Mouse (Mus musculus) liver, embryonic 14.5 days (tissue): ENCODE measurements around the gene Agbl4. TPM values are rescaled to one million over a fixed set of nuclear protein-coding genes. Genes with fewer than 3 reads are reported as not detected.

Experiments
- ATAC-seq: fragments of 200-750 bp; cut with Nextera tagmentation; 2 replicates; pipeline ENCODE4 v1.8.0; 2017; ENCODE audit warnings: moderate number of reproducible peaks, mild to moderate bottlenecking, moderate library complexity; ENCODE audit not compliant: insufficient read depth
- DNase-seq, 3 experiments: peaks; one replicate each; pipeline ENCODE4 v3.0.0-alpha.2; 2012 to 2013; ENCODE audit warnings: low read depth in 3 of 3, low spot score in 3 of 3
- H3K27ac ChIP-seq: fragments of 300-500 bp; sonication (generic); 2 replicates; pipeline ENCODE4 v1.5.1; 2014; ENCODE audit warnings: moderate library complexity, mild to moderate bottlenecking, control low read depth, inconsistent platforms
- H3K27me3 ChIP-seq: fragments of 300-500 bp; sonication (generic); 2 replicates; pipeline ENCODE4 v1.6.1; 2014; ENCODE audit warnings: mild to moderate bottlenecking, low read length, moderate library complexity; ENCODE audit not compliant: control insufficient read depth, insufficient read depth
- H3K36me3 ChIP-seq: fragments of 300-500 bp; sonication (generic); replicated peaks from 2 replicates; pipeline ENCODE4 v1.6.1; 2014; ENCODE audit warnings: low read depth; ENCODE audit not compliant: control insufficient read depth, insufficient read depth
- H3K4me1 ChIP-seq, 2 experiments: fragments of 200-500 bp in 1 of 2; fragments of 300-500 bp in 1 of 2; sonication (generic) in 1 of 2; replicated peaks; 2 replicates each; pipeline ENCODE4 v1.6.1; 2012 to 2014; ENCODE audit warnings: antibody characterized with exemption in 1 of 2, inconsistent platforms in 1 of 2, low read length in 1 of 2; ENCODE audit not compliant: control insufficient read depth in 2 of 2, insufficient read depth in 2 of 2
- H3K4me2 ChIP-seq: fragments of 300-500 bp; sonication (generic); 2 replicates; pipeline ENCODE4 v1.6.1; 2014; ENCODE audit warnings: low read depth, mild to moderate bottlenecking, control low read depth, moderate library complexity
- H3K4me3 ChIP-seq, 2 experiments: fragments of 200-500 bp in 1 of 2; fragments of 300-500 bp in 1 of 2; sonication (generic) in 1 of 2; 2 replicates each; pipeline ENCODE4 v1.5.1; 2012 to 2014; ENCODE audit warnings: low read depth in 2 of 2, low read length in 2 of 2, mild to moderate bottlenecking in 2 of 2, control low read depth in 1 of 2, inconsistent platforms in 1 of 2, moderate library complexity in 1 of 2; ENCODE audit not compliant: insufficient read depth in 1 of 2
- H3K9ac ChIP-seq: fragments of 300-500 bp; sonication (generic); replicated peaks from 2 replicates; pipeline ENCODE4 v1.6.1; 2014; ENCODE audit warnings: mild to moderate bottlenecking, control low read depth, moderate library complexity
- H3K9me3 ChIP-seq: fragments of 300-500 bp; sonication (generic); 2 replicates; pipeline ENCODE4 v1.6.1; 2016; ENCODE audit warnings: low read length, mixed read lengths; ENCODE audit not compliant: control insufficient read depth
- CTCF ChIP-seq: IDR thresholded peaks from 2 replicates; pipeline ENCODE4 v1.5.1; 2016; ENCODE audit warnings: antibody characterized with exemption, low read depth, control low read depth
- EP300 ChIP-seq: IDR thresholded peaks from 2 replicates; pipeline ENCODE4 v1.6.1; 2016; ENCODE audit warnings: antibody characterized with exemption, low read depth
- WGBS: fragments of 180-500 bp; shearing (Covaris S2); extraction: QIAGEN DNeasy Blood & Tissue Kit; methylation state at CpG from one replicate; pipeline ENCODE4 v1.1.7; 2014; ENCODE audit not compliant: insufficient replicate concordance; 5-methylcytosine and 5-hydroxymethylcytosine counted together
- polyA plus RNA-seq, 2 experiments: library from polyadenylated mRNA; depleted of rRNA in 1 of 2; stranded (reverse) in 1 of 2; unstranded in 1 of 2; fragments of >200 nt; fragmentation: Nextera tagmentation in 1 of 2; extraction: Ambion mirVana in 1 of 2; gene quantifications; 2 replicates each; pipeline versions ENCODE4 v1.2.1 to v1.2.3; 2012 to 2014

Agbl4 gene
- polyA plus RNA-seq, 2 experiments: not detected

DNA sequence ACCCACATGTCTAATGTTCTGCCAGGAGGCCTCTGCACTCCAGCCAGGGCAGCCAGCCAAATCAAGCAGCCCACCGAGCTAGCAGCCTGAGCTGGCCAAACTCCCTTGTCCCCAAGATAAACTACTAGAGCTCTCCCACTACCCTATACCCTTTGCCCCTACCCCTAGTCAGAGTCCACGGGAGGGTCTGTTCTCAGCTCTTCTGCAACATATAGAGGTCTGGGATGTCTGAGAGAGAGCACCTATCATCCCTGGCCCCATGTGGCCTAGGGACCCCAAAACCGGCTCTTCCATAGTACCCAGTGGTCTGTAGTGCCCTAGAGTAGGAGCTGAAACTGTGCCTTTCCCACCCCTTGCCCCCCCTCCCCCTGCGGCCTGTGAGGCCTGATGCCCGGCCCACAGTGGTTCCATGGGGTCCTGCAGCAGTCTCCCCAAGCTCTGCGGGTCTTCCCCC is 677.3 kb downstream of the Agbl4 start:
- Histone ChIP-seq H3K4me2 (no peak overlapping the region), H3K27ac (no peak overlapping the region), H3K9ac (no peak overlapping the region), H3K27me3 (no peaks in the 10 kb centered on the region), H3K4me3 (no peak overlapping the region), H3K4me1 (no peaks in the 10 kb centered on the region), H3K9me3 (no peaks in the 10 kb centered on the region), H3K36me3 (no peaks in the 10 kb centered on the region)
- DNase-seq (no peak), ATAC-seq (no peak)
- no peak for TF ChIP-seq EP300
- no peak for TF ChIP-seq CTCF
- 60% methylated on average over 6 of the region's 6 CpGs for WGBS

- Histone ChIP-seq H3K27ac (no peak overlapping the region), H3K9me3 (no peaks in the 10 kb centered on the region), H3K27me3 (no peaks in the 10 kb centered on the region), H3K4me3 (no peak overlapping the region), H3K4me1 (no peaks in the 10 kb centered on the region), H3K9ac (no peak overlapping the region), H3K36me3 (no peaks in the 10 kb centered on the region), H3K4me2 (no peak overlapping the region)
- TF ChIP-seq CTCF: no peak
- TF ChIP-seq EP300: no peak
- DNase-seq: no peak
- ATAC-seq: no peak
- WGBS: 52% methylated on average over 3 of the region's 3 CpGs
These were observed 680.3 kb downstream of the Agbl4 start for GRCm38 (mm10) chr4:111077810-111078209.

DNA sequence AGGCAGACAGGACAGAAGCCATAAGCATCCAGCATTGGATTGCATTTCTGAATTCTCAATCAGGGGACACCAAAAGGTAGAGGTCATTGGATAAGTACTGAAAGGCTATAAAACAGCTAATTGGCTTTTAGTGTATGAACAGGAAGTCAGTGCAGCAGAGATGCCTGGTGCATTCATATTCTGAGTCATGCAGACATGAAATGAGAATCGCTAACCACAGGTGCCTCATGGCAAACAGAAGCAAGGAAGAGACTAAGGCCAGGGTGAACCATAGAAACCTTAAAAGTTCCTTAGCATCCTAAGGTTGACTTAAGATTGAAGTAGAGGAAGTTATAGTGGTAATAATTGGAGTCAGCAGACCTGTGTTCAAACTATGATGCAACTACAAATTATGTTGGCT is 687.9 kb downstream of the Agbl4 start:
- 63% methylated on average over 1 of the region's 1 CpGs for WGBS
- no peak for ATAC-seq
- no peak for DNase-seq

DNA sequence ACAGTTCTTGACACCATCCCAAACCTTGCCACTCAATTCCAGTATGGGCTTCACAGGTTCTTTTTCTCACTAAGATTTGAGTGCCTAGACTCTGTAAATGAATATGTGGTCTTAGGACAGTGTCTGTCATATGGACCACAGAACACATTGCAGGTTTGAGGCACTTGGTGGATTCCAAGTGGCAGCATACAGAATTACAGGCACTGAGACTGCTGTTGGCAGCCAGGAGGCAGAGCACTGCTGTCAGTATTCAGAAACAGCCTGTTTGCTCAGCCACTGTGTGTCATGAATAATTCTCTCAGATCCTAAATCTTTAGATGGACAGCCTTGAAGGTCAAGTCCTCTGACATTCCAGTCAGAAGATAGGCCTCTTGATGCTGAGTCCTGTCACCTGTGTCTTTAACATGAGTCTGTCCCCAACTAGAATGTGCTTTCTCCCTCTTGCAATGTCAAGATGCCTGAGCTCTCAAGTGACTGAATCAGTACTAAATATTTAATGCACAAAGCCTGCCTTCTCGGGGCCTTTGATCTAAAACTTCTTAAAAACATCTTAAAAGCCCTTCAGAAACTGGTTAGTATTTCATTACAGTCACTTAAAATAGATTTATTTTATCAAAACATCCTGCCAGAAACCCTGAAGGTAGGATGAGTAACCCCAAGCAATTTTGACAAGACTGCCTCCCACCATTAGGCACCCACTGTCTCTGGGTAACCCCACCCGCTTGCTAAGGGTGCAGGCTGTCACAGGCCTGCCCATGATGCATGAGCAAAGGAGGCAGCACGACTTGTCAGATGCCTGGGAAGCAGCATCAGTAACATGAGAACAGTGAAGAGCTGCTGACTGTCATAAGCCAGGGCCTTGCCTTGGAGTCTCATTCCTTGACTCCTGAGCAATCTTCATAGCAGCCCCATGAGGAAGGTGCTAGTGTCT is 739.0 kb downstream of the Agbl4 start:
- H3K27me3 ChIP-seq: no peaks in the 10 kb centered on the region
- ATAC-seq: no peak
- DNase-seq: no peak
- H3K4me1 ChIP-seq: no peaks in the 10 kb centered on the region
- H3K9ac ChIP-seq: no peak overlapping the region
- no peak overlapping the region for H3K4me2 ChIP-seq
- WGBS: 52% methylated on average over 3 of the region's 3 CpGs
- H3K27ac ChIP-seq: no peak overlapping the region
- H3K9me3 ChIP-seq: no peaks in the 10 kb centered on the region
- no peaks in the 10 kb centered on the region for H3K36me3 ChIP-seq
- TF ChIP-seq EP300: no peak
- TF ChIP-seq CTCF: no peak
- H3K4me3 ChIP-seq: no peak overlapping the region

More for the DNA sequence above, 687.9 kb downstream of the Agbl4 start:
- Histone ChIP-seq H3K27me3 (no peaks in the 10 kb centered on the region), H3K4me1 (no peaks in the 10 kb centered on the region), H3K9ac (no peak overlapping the region), H3K36me3 (no peaks in the 10 kb centered on the region), H3K4me3 (no peak overlapping the region), H3K9me3 (no peaks in the 10 kb centered on the region), H3K4me2 (no peak overlapping the region), H3K27ac (no peak overlapping the region)
- TF ChIP-seq CTCF (no peak), EP300 (no peak)

DNA sequence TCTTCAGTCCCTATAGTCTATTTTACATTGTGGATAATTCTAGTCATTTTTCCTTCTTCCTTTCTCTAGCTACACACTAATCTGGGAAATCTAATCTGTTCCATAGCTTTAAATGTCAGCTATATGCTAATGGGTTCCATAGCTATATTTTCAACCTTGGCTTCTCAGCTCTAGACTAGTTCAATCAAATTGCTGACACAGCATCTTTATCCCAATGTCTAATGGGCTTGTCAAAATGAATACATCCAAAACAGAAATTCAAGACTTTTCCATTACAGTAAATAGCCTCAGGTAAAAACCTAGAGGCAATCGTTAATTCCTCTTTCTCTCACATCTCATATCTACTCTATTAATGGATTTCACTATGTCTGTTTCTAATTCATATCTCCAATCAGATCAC is 750.3 kb downstream of the Agbl4 start:
- Histone ChIP-seq H3K36me3 (no peaks in the 10 kb centered on the region), H3K4me3 (no peak overlapping the region), H3K27ac (no peak overlapping the region), H3K4me2 (no peak overlapping the region), H3K4me1 (no peaks in the 10 kb centered on the region), H3K9me3 (no peaks in the 10 kb centered on the region), H3K9ac (no peak overlapping the region), H3K27me3 (no peaks in the 10 kb centered on the region)
- WGBS: 58% methylated on average over 1 of the region's 1 CpGs
- TF ChIP-seq CTCF (no peak), EP300 (no peak)
- no peak for DNase-seq
- ATAC-seq: no peak
